Mouse (Mus musculus): ENCODE measurements around the gene Atg4b.

The Atg4b gene

GRCm38 (mm10) chr1:93751290-93751689 lies at the start of gene Atg4b:
Atg4b (plus strand) TSS chr1:93751500.
- no peak for DNase-seq (ENCODE audit: low read depth, low spot score)

GRCm38 (mm10) chr1:93702106-93702505 lies 49.2 kb upstream of the Atg4b start:
- DNase-seq (ENCODE audit: low read depth, low spot score), result no peak

- DNase-seq (ENCODE audit: low read depth, low spot score), result no peak
Observed at GRCm38 (mm10) chr1:93703472-93704048, 47.7 kb upstream of the Atg4b start.

- no peak for DNase-seq (ENCODE audit: low read depth, low spot score)
Observed at GRCm38 (mm10) chr1:93704341-93704740, 47.0 kb upstream of the Atg4b start.

DNA sequence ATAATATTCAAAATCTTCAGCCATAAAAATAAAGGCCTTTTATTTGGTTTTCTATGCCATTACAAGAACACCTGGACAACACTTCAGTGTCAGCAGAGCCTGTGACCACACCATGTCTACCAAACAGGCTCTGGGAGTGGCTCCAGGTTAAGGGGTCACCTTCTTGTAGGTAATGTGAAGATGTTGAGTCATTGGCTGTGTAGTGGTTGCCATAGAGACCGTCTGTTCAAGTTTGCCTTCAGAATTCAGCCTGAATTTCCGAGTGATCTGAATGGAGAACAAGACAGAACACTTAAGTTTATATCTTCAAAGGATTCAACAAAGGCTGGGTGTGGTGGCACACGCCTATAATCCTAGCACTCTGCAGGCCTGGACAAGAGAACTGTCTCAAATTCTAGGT lies 45.9 kb upstream of the Atg4b start:
- no peak for DNase-seq (ENCODE audit: low read depth, low spot score)

DNA sequence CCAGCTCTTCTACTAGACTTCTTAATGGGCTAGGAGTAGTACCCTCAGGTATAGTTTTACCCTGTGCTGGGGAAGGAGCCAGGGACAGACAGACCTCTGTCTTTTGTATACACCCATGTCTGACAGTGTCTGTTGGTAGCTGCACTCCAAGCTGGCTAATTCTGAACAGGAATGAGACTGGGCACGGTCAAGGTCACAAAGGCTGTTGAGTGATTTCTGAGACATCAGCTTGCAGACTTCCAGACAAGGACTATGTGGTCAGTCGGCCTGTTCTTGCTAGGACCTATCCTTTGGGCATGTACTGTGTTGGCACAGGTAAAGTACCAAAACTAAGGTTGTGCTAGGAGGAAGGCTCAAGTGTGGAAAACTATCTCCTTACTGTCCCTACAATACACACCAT lies 35.1 kb upstream of the Atg4b start:
- no peak for DNase-seq (ENCODE audit: low read depth, low spot score)

- no peak for DNase-seq (ENCODE audit: low read depth, low spot score)
Observed at GRCm38 (mm10) chr1:93721557-93721956, 29.7 kb upstream of the Atg4b start.

GRCm38 (mm10) chr1:93724623-93725022 lies 26.7 kb upstream of the Atg4b start:
- DNase-seq (ENCODE audit: low read depth, low spot score), result no peak

DNA sequence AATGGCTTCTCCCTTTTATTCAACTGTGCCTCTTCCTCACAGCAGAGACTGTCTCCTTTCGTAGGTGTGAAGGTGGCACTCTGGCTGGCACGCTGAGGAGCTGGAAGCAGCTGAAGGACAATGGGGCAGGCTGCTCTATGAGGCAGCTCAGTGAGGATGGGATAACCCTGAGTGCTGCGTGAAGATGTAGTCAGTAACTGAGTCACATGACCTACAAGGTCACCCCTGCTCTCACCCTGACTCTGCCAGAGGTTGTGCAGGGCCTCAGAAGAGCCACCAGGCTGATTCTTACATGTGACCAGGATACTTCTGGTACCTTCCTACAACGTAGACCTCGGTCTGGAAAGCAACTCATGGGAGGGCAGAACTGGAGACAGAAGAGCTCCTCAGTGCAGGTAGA lies 25.6 kb upstream of the Atg4b start:
- DNase-seq (ENCODE audit: low read depth, low spot score), result no peak

DNA sequence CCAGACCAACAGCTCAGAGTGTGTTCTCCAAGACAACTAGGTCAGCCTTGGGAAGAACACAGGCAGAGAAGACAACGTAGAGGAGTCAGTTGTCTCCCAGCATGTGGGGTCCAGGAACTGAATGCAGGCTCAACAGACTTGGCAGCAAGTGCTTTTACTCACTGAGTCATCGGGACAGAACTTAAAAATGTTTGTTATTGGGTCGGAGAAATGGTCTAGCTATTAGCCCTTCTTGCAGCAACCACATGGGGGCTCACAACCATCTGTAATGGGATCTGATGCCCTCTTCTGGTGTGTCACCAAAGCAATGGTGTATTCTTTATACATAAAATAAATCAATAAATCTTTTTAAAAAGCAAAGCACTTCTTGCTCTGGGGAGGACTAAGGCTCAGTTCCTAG lies 25.2 kb upstream of the Atg4b start:
- no peak for DNase-seq (ENCODE audit: low read depth, low spot score)

GRCm38 (mm10) chr1:93726974-93727373 lies 24.3 kb upstream of the Atg4b start:
- DNase-seq (ENCODE audit: low read depth, low spot score), result peak; percentile 36

DNA sequence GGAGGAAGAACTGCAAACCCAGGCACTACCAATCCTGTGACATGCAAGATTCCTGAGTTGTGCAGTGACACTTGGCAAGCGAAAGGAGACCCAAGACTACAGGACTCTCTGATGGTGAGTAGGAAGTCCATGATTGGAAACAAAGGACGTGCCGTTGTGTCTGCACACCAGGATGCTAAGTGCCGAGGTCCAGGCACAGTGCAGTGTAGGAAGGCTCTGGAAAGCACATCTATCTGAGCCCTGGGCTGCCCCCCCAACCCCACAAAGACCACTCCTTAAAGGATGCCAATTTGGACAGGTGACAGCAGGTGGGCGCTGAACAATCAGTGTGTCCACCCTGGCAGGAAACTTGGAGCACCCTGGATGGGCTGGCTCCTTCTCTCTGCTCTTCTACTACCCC lies 20.2 kb upstream of the Atg4b start:
- DNase-seq (ENCODE audit: low read depth, low spot score), result no peak

- no peak for DNase-seq (ENCODE audit: low read depth, low spot score)
Observed at GRCm38 (mm10) chr1:93731880-93732281, 19.4 kb upstream of the Atg4b start.

- peak; percentile 49 for DNase-seq (ENCODE audit: low read depth, low spot score)
Observed at GRCm38 (mm10) chr1:93735859-93736258, 15.4 kb upstream of the Atg4b start.

DNA sequence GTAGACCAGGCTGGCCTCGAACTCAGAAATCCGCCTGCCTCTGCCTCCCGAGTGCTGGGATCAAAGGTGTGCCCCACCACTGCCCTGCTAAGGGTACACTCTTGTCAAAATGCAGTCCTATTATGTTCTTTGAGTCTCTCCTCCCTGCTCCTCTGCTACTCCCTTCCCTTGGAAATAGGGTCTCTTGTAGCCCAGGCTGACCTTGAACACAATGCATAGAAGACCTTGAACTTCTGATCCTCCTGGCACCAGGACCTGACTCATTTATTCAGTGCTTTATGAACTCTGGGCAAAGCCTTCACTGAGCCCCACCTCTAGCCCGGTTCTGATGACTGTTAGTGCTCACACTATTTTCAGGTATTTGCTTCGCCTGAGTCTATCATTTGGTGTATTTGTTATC lies 13.6 kb upstream of the Atg4b start:
- DNase-seq (ENCODE audit: low read depth, low spot score), result no peak

DNA sequence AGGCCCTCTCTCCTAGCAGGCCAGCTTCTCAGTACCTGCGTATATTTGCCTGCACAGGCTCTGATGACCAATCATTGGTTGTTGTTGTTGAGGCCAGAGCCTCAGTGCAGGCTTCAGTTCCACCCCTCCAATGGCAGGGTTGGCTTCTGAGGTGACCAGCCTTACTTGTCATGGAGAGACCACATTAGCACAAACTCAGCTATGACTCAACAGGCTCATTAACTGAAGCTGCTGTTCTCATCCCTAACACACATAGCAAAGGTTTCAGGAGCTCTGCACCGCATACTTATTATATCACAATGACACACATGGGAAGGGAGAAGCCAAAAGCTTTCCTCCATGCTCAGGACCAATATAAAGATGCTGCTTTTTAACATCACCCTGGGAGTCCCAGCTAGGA lies 10.6 kb upstream of the Atg4b start:
- DNase-seq (ENCODE audit: low read depth, low spot score), result no peak

DNA sequence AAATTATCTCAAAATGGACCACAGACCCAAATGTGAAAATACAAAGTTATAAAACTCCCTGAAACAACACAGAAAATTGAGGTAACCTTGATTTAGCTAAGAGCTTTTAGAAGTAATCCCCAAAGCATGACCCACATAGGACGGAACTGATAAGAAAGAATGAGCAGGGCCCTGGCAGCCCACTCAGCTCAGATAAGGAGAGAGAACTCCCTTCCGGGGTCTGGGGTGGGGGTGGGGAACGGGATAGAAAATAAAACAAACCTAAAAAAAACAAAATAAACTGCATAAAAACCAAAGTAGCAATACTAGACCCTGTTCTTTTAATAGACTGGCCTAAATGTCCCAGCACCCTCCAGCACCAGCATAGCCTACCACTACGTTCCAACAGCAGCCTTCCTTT lies 9.3 kb upstream of the Atg4b start:
- DNase-seq (ENCODE audit: low read depth, low spot score), result no peak

GRCm38 (mm10) chr1:93742910-93743309 lies 8.4 kb upstream of the Atg4b start:
- DNase-seq (ENCODE audit: low read depth, low spot score), result peak; percentile 14

- DNase-seq (ENCODE audit: low read depth, low spot score), result no peak
Observed at GRCm38 (mm10) chr1:93746179-93746578, 5.1 kb upstream of the Atg4b start.

- DNase-seq (ENCODE audit: low read depth, low spot score), result no peak
Observed at GRCm38 (mm10) chr1:93748539-93748938, 2.8 kb upstream of the Atg4b start.

GRCm38 (mm10) chr1:93753911-93754572 lies 2.7 kb downstream of the Atg4b start:
- peak; percentile 38 for DNase-seq (ENCODE audit: low read depth, low spot score)

DNA sequence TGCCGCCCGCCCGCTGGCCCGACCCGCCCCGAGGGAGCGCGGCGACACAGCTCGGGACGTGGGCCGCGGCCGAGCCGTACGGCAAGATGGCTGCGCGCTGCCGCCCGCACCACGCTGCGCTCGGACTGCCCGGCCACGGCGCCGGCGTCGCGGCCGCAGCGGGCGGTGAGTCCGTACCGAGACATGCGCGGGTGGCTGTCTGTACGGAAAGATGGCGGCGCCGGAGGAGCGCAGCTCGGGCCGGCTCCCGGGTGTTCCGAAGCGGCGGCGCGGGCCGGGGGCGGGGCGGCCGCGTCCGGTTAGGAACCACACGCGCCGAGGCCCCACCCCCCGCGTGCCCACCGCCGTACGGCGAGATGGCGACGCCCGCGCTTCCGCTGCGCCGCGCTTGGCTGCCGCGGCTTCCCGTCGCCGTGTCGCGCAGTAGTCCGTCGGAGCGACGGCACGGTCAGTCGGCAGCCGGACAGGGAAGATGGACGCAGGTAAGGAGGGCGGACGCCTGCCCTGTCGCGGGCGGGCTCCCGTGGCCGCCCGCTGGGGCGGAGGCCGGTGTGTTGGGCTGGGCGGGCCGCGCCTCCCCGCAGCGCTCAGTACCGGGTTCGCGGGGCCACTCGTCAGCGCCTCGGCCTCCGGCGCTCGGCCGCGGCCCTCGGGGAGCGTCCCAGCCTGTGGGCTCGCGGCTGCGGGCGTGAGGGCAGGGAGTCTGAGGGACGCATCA lies 3.4 kb downstream of the Atg4b start, which contains the start of gene Thap4:
Gene Thap4, minus strand, starts transcription at position 292 of the 718 bp plus-strand sequence.
- DNase-seq (ENCODE audit: low read depth, low spot score), result peak; percentile 91

GRCm38 (mm10) chr1:93755291-93755610 lies 4.0 kb downstream of the Atg4b start:
- DNase-seq (ENCODE audit: low read depth, low spot score), result no peak

Measured in CD4-positive helper T cell, adult 2 months (primary cell).